Comparison of ENCODE assay signal across 11 mouse cellular contexts in the genomic region with DNA sequence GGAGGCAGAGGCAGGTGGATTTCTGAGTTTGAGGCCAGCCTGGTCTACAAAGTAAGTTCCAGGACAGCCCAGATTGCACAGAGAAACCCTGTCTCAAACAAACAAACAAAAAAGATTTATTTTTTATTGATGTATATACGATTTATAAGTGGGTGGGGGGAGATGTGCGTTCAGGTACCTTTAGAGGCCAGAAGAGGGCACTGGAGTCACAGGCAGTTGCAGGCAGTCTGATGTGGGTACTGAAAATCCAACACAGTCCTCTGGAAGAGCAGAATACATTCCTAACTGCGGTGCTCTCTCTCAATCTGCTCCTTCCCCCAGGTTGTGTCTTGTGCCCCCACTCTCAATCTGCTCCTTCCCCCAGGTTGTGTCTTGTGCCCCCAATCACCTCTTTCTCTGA. TPM values are rescaled to one million over a fixed set of nuclear protein-coding genes. Genes with fewer than 3 reads are reported as not detected.
DNase-seq lines count a peak whose midpoint lies in the region; ATAC-seq and TF ChIP-seq lines count a peak whose summit lies in the region.
"Had no signal": no experiment of that assay in that cellular context is flagged by ENCODE, and none has a peak within 500 bp of the region (broad histone marks: within the 10 kb centered on the region; RNA-seq: fewer than 3 reads in every experiment).

No protein-coding gene starts in this region.

- no peaks in the 10 kb centered on the region for H3K4me1 ChIP-seq in hindbrain, postnatal 0 days (ENCODE audit: insufficient read depth, low read length)
- peaks cover 7% of the 10 kb centered on the region for H3K4me1 ChIP-seq in hindbrain, embryonic 13.5 days (replicated peaks)
- H3K4me1 ChIP-seq in lung, postnatal 0 days (ENCODE audit: insufficient read depth, low read depth, low read length), result peaks cover 3% of the 10 kb centered on the region
- peaks cover 10% of the 10 kb centered on the region for H3K4me1 ChIP-seq in bone marrow macrophage, adult 2 months (ENCODE audit: control insufficient read depth, insufficient read depth, low read length)
- H3K4me1 ChIP-seq in hindbrain, embryonic 14.5 days (replicated peaks; ENCODE audit: control insufficient read depth, insufficient read depth, low read length), result no peaks in the 10 kb centered on the region

- no peak overlapping the region for H3K9ac ChIP-seq in hindbrain, postnatal 0 days (replicated peaks; ENCODE audit: low read length)
- H3K9ac ChIP-seq in hindbrain, embryonic 13.5 days, result no peak overlapping the region
- H3K9ac ChIP-seq in lung, postnatal 0 days (replicated peaks; ENCODE audit: low read depth), result no peak overlapping the region
- H3K9ac ChIP-seq in hindbrain, embryonic 14.5 days, result no peak overlapping the region
- H3K9ac ChIP-seq: midbrain, embryonic 12.5 days had no signal

- DNase-seq in hindbrain, postnatal 0 days (ENCODE audit: low spot score), result no peak
- no peak for DNase-seq in lung, postnatal 0 days (ENCODE audit: low spot score)
- DNase-seq in lung, postnatal 36 days, result no peak
- peak; percentile 24 for DNase-seq in thymus, postnatal 25 days
- DNase-seq in spleen, postnatal 10 days (ENCODE audit: low spot score in 2 of 2), result no peak
- no peak for DNase-seq in hindbrain, embryonic 14.5 days (ENCODE audit: low spot score)
- DNase-seq: kidney, postnatal 14 days had no signal

- no peaks in the 10 kb centered on the region for H3K36me3 ChIP-seq in hindbrain, postnatal 0 days (ENCODE audit: insufficient read depth, low read length)
- H3K36me3 ChIP-seq in hindbrain, embryonic 13.5 days, result no peaks in the 10 kb centered on the region
- H3K36me3 ChIP-seq in lung, postnatal 0 days (ENCODE audit: insufficient read depth, low read length), result no peaks in the 10 kb centered on the region
- no peaks in the 10 kb centered on the region for H3K36me3 ChIP-seq in hindbrain, embryonic 14.5 days (replicated peaks; ENCODE audit: control insufficient read depth, insufficient read depth)
- H3K36me3 ChIP-seq: midbrain, embryonic 12.5 days had no signal

- no peak for TF ChIP-seq POLR2A in bone marrow macrophage, adult 2 months (IDR thresholded peaks at IDR 0.05; ENCODE audit: borderline replicate concordance, low read depth, low read length)

- no peak for TF ChIP-seq EP300 in lung, postnatal 0 days (IDR thresholded peaks at IDR 0.05)

- H3K4me2 ChIP-seq in hindbrain, postnatal 0 days (ENCODE audit: low read depth, low read length), result no peak overlapping the region
- no peak overlapping the region for H3K4me2 ChIP-seq in hindbrain, embryonic 13.5 days
- no peak overlapping the region for H3K4me2 ChIP-seq in lung, postnatal 0 days (replicated peaks; ENCODE audit: low read depth, low read length)
- H3K4me2 ChIP-seq in hindbrain, embryonic 14.5 days (replicated peaks), result no peak overlapping the region
- H3K4me2 ChIP-seq: heart, embryonic 11.5 days; midbrain, embryonic 12.5 days had no signal

- no peak overlapping the region for H3K4me3 ChIP-seq in hindbrain, postnatal 0 days (ENCODE audit: low read length)
- no peak overlapping the region for H3K4me3 ChIP-seq in hindbrain, embryonic 13.5 days
- H3K4me3 ChIP-seq in lung, postnatal 0 days (ENCODE audit: low read depth, low read length), result no peak overlapping the region
- no peak overlapping the region for H3K4me3 ChIP-seq in bone marrow macrophage, adult 2 months (ENCODE audit: insufficient read depth, low read length)
- no peak overlapping the region for H3K4me3 ChIP-seq in hindbrain, embryonic 14.5 days (replicated peaks; ENCODE audit: low read length)
- H3K4me3 ChIP-seq: midbrain, embryonic 12.5 days had no signal

- TF ChIP-seq CTCF in hindbrain, postnatal 0 days (IDR thresholded peaks at IDR 0.05; ENCODE audit: low read depth), result peak; percentile 29; the same call in 1 of the 2 replicates
- peak; percentile 62 for TF ChIP-seq CTCF in lung, postnatal 0 days (IDR thresholded peaks at IDR 0.05)
- peak; percentile 49; the same call in 1 of the 2 replicates for TF ChIP-seq CTCF in bone marrow macrophage, adult 2 months (IDR thresholded peaks at IDR 0.05; ENCODE audit: low read depth, low read length)

- no peak for ATAC-seq in hindbrain, postnatal 0 days
- ATAC-seq in hindbrain, embryonic 13.5 days (ENCODE audit: low FRiP score), result no peak
- no peak for ATAC-seq in lung, postnatal 0 days
- ATAC-seq in hindbrain, embryonic 14.5 days (ENCODE audit: low FRiP score), result no peak

- WGBS in hindbrain, postnatal 0 days, result 45% methylated on average over 3 of the region's 3 CpGs
- WGBS in hindbrain, embryonic 13.5 days, result 55% methylated on average over 3 of the region's 3 CpGs
- WGBS in lung, postnatal 0 days, result 54% methylated on average over 3 of the region's 3 CpGs
- 58% methylated on average over 3 of the region's 3 CpGs for WGBS in hindbrain, embryonic 14.5 days

- no peaks in the 10 kb centered on the region for H3K27me3 ChIP-seq in hindbrain, postnatal 0 days (ENCODE audit: insufficient read depth, low read length)
- H3K27me3 ChIP-seq in hindbrain, embryonic 13.5 days, result peaks cover 16% of the 10 kb centered on the region
- no peaks in the 10 kb centered on the region for H3K27me3 ChIP-seq in lung, postnatal 0 days (replicated peaks; ENCODE audit: insufficient read depth, low read length)
- 0 out of 2 replicates have a peak, but pooled peaks cover 5% of the 10 kb centered on the region for H3K27me3 ChIP-seq in hindbrain, embryonic 14.5 days (ENCODE audit: control insufficient read depth, insufficient read depth, low read length)

- no peak overlapping the region for H3K27ac ChIP-seq in hindbrain, postnatal 0 days
- no peak overlapping the region for H3K27ac ChIP-seq in hindbrain, embryonic 13.5 days
- H3K27ac ChIP-seq in lung, postnatal 0 days (ENCODE audit: low read length), result no peak overlapping the region
- no peak overlapping the region for H3K27ac ChIP-seq in bone marrow macrophage, adult 2 months (ENCODE audit: insufficient read depth, low read depth, low read length)
- no peak overlapping the region for H3K27ac ChIP-seq in hindbrain, embryonic 14.5 days
- H3K27ac ChIP-seq: midbrain, embryonic 12.5 days had no signal

- H3K9me3 ChIP-seq in hindbrain, postnatal 0 days (ENCODE audit: low read length), result no peaks in the 10 kb centered on the region
- H3K9me3 ChIP-seq in hindbrain, embryonic 13.5 days, result no peaks in the 10 kb centered on the region
- H3K9me3 ChIP-seq in lung, postnatal 0 days (ENCODE audit: low read length), result no peaks in the 10 kb centered on the region
- H3K9me3 ChIP-seq in hindbrain, embryonic 14.5 days (ENCODE audit: control insufficient read depth, low read length), result no peaks in the 10 kb centered on the region
- H3K9me3 ChIP-seq: midbrain, embryonic 12.5 days had no signal

RNA-seq across cellular contexts. Expression of a gene that starts 14.9 kb away (rescaled TPM):
- total RNA-seq in hindbrain, postnatal 0 days (2014; rRNA removed), result 19.7 and 26.3 TPM in 2 replicates
- 48.6 and 50.2 TPM in 2 replicates for polyA plus RNA-seq in hindbrain, postnatal 0 days (2015; fragmentation: Nextera tagmentation; extraction: Ambion mirVana)
- 42.0 and 43.9 TPM in 2 replicates for polyA plus RNA-seq in hindbrain, embryonic 13.5 days (2015; fragmentation: Nextera tagmentation; extraction: Ambion mirVana)
- polyA plus RNA-seq in lung, postnatal 0 days (2015; fragmentation: Nextera tagmentation; extraction: Ambion mirVana), result 692 and 736 TPM in 2 replicates
- 3.8 and 4.1 TPM in 2 replicates for polyA plus RNA-seq in bone marrow macrophage, adult 2 months (2012; ENCODE audit: insufficient read depth, insufficient read length, missing spikeins)
- polyA plus RNA-seq in hindbrain, embryonic 14.5 days (2014; fragmentation: Nextera tagmentation; extraction: Ambion mirVana), result 20.1 and 21.1 TPM in 2 replicates

RNA-seq across cellular contexts. Expression of a gene that starts 23.6 kb away (rescaled TPM):
- 213 and 222 TPM in 2 replicates for total RNA-seq in hindbrain, postnatal 0 days (2014; rRNA removed)
- 162 and 181 TPM in 2 replicates for polyA plus RNA-seq in hindbrain, postnatal 0 days (2015; fragmentation: Nextera tagmentation; extraction: Ambion mirVana)
- polyA plus RNA-seq in hindbrain, embryonic 13.5 days (2015; fragmentation: Nextera tagmentation; extraction: Ambion mirVana), result 108 and 110 TPM in 2 replicates
- polyA plus RNA-seq in lung, postnatal 0 days (2015; fragmentation: Nextera tagmentation; extraction: Ambion mirVana), result 51.3 and 57.2 TPM in 2 replicates
- polyA plus RNA-seq in bone marrow macrophage, adult 2 months (2012; ENCODE audit: insufficient read depth, insufficient read length, missing spikeins), result 163 and 186 TPM in 2 replicates
- polyA plus RNA-seq in hindbrain, embryonic 14.5 days (2014; fragmentation: Nextera tagmentation; extraction: Ambion mirVana), result 143 and 152 TPM in 2 replicates

RNA-seq across cellular contexts. Expression of a gene that starts 46.3 kb away (rescaled TPM):
- total RNA-seq in hindbrain, postnatal 0 days (2014; rRNA removed), result 49.7 and 56.2 TPM in 2 replicates
- polyA plus RNA-seq in hindbrain, postnatal 0 days (2015; fragmentation: Nextera tagmentation; extraction: Ambion mirVana), result 41.4 and 43.4 TPM in 2 replicates
- polyA plus RNA-seq in hindbrain, embryonic 13.5 days (2015; fragmentation: Nextera tagmentation; extraction: Ambion mirVana), result 51.5 and 53.3 TPM in 2 replicates
- polyA plus RNA-seq in lung, postnatal 0 days (2015; fragmentation: Nextera tagmentation; extraction: Ambion mirVana), result 100 and 120 TPM in 2 replicates
- polyA plus RNA-seq in bone marrow macrophage, adult 2 months (2012; ENCODE audit: insufficient read depth, insufficient read length, missing spikeins), result 73.3 and 76.6 TPM in 2 replicates
- polyA plus RNA-seq in hindbrain, embryonic 14.5 days (2014; fragmentation: Nextera tagmentation; extraction: Ambion mirVana), result 49.1 and 50.6 TPM in 2 replicates

Comparison
In these comparisons a context has a peak if more than half of its experiments do, and no peak if none do; other contexts are left out.
1. RNA of a gene that starts 14.9 kb away (polyA plus RNA-seq): 692 to 736 TPM in lung, postnatal 0 days; 48.6 to 50.2 TPM in hindbrain, postnatal 0 days, 42.0 to 43.9 TPM in hindbrain, embryonic 13.5 days, 20.1 to 21.1 TPM in hindbrain, embryonic 14.5 days and 3.8 to 4.1 TPM in bone marrow macrophage, adult 2 months; every median in the first group is over 10 times any median in the second.
2. Peak in every context shown above with its lines, with median percentiles within 50 percentile points of each other: CTCF ChIP-seq.